Comparison of ENCODE assay signal across 18 mouse cellular contexts in genomic region chr2:118844427-118844826, GRCm38 (mm10).
"Had no signal": no experiment of that assay in that cellular context is flagged by ENCODE, and none has a peak within 500 bp of the region (broad histone marks: within the 10 kb centered on the region; RNA-seq: fewer than 3 reads in every experiment).

No protein-coding gene starts in this region.

- H3K36me3 ChIP-seq: midbrain, embryonic 10.5 days; midbrain, embryonic 12.5 days; neural tube, embryonic 13.5 days; neural tube, embryonic 15.5 days had no signal

- H3K27ac ChIP-seq: midbrain, embryonic 10.5 days; midbrain, embryonic 12.5 days; neural tube, embryonic 13.5 days; neural tube, embryonic 15.5 days had no signal

- H3K4me1 ChIP-seq: midbrain, embryonic 10.5 days; midbrain, embryonic 12.5 days; neural tube, embryonic 13.5 days; neural tube, embryonic 15.5 days had no signal

- H3K9ac ChIP-seq: lung, embryonic 14.5 days; midbrain, embryonic 12.5 days; neural tube, embryonic 13.5 days; neural tube, embryonic 15.5 days had no signal

- H3K4me2 ChIP-seq: lung, embryonic 14.5 days; midbrain, embryonic 12.5 days; neural tube, embryonic 13.5 days; neural tube, embryonic 15.5 days had no signal

- H3K27me3 ChIP-seq: midbrain, embryonic 12.5 days; neural tube, embryonic 13.5 days; neural tube, embryonic 15.5 days had no signal

- ATAC-seq: midbrain, embryonic 16.5 days had no signal

- H3K9me3 ChIP-seq: midbrain, embryonic 10.5 days; midbrain, embryonic 12.5 days; neural tube, embryonic 13.5 days; neural tube, embryonic 15.5 days had no signal

- DNase-seq: lung, embryonic 14.5 days; lung, postnatal 10 days; lung, postnatal 4 days; midbrain, embryonic 14.5 days; retina, postnatal 1 day; right cerebral cortex, adult 18-20 months; right cerebral cortex, postnatal 25 days; right cerebral cortex, postnatal 4 days; spleen, adult 18-20 months; thymus, adult 18-20 months; thymus, postnatal 14 days; thymus, postnatal 36 days had no signal

- H3K4me3 ChIP-seq: midbrain, embryonic 10.5 days; midbrain, embryonic 12.5 days; myocyte; neural tube, embryonic 13.5 days; neural tube, embryonic 15.5 days had no signal
